Mouse (Mus musculus) heart, embryonic 16.5 days (tissue): ENCODE data around the gene Aoc2. TPM values are rescaled to one million over a fixed set of nuclear protein-coding genes. Genes with fewer than 3 reads are reported as not detected.
A peak's percentile ranks its signal among the peaks of the same experiment; 100 is the strongest.
"Not testable (repeated sequence)": the region's sequence is repeated elsewhere in the genome, so short reads cannot be mapped to it uniquely, and the experiment has no call there.

ENCODE experiments used
- ATAC-seq: fragments of 200-750 bp; cut with Nextera tagmentation; replicated peaks from 2 replicates; pipeline ENCODE4 v1.8.0; 2017; ENCODE audit warnings: moderate number of reproducible peaks; ENCODE audit not compliant: insufficient read depth, low FRiP score; ENCODE audit errors: extremely low read depth
- H3K27ac ChIP-seq: fragments of 300-500 bp; sonication (generic); 2 replicates; pipeline ENCODE4 v1.5.1; 2014; ENCODE audit warnings: mild to moderate bottlenecking, low read length, control low read depth, moderate library complexity
- H3K27me3 ChIP-seq: fragments of 300-500 bp; sonication (generic); 2 replicates; pipeline ENCODE4 v1.6.1; 2014; ENCODE audit warnings: low read length, mixed read lengths; ENCODE audit not compliant: control insufficient read depth, insufficient read depth
- H3K36me3 ChIP-seq: fragments of 300-500 bp; sonication (generic); 2 replicates; pipeline ENCODE4 v1.6.1; 2014; ENCODE audit not compliant: control insufficient read depth, insufficient read depth
- H3K4me1 ChIP-seq: fragments of 300-500 bp; sonication (generic); 2 replicates; pipeline ENCODE4 v1.6.1; 2014; ENCODE audit warnings: low read length, mixed read lengths; ENCODE audit not compliant: control insufficient read depth, insufficient read depth
- H3K4me2 ChIP-seq: fragments of 300-500 bp; sonication (generic); 2 replicates; pipeline ENCODE4 v1.6.1; 2014; ENCODE audit warnings: low read depth, mild to moderate bottlenecking, control low read depth, low read length
- H3K4me3 ChIP-seq: fragments of 300-500 bp; sonication (generic); 2 replicates; pipeline ENCODE4 v1.5.1; 2014; ENCODE audit warnings: mild to moderate bottlenecking, control low read depth, low read length
- H3K9ac ChIP-seq: fragments of 300-500 bp; sonication (generic); 2 replicates; pipeline ENCODE4 v1.6.1; 2014; ENCODE audit warnings: low read length, control low read depth
- H3K9me3 ChIP-seq: fragments of 300-500 bp; sonication (generic); replicated peaks from 2 replicates; pipeline ENCODE4 v1.6.1; 2016; ENCODE audit warnings: low read length; ENCODE audit not compliant: control insufficient read depth
- WGBS: fragments of 180-500 bp; shearing (Covaris S2); extraction: QIAGEN DNeasy Blood & Tissue Kit; methylation state at CpG from one replicate; pipeline ENCODE4 v1.1.7; 2014; 5-methylcytosine and 5-hydroxymethylcytosine counted together
- polyA plus RNA-seq: library from polyadenylated mRNA; unstranded; fragments of >200 nt; fragmentation: Nextera tagmentation; extraction: Ambion mirVana; gene quantifications from 2 replicates; pipeline ENCODE4 v1.2.1, GENCODE M21; 2015

Aoc2 gene
- polyA plus RNA-seq, 1 experiment from 2014 or later = 0.92 TPM

GRCm38 (mm10) chr11:101359776-101360175, 34.9 kb downstream of the Aoc2 start:
- H3K36me3 ChIP-seq = no peaks in the 10 kb centered on the region
- WGBS = 59% methylated on average over 9 of the region's 9 CpGs
- no peak for ATAC-seq
- H3K27me3 ChIP-seq = no peaks in the 10 kb centered on the region
- H3K4me3 ChIP-seq = no peak overlapping the region
- H3K4me2 ChIP-seq = no peak overlapping the region
- H3K9me3 ChIP-seq = no peaks in the 10 kb centered on the region
- H3K9ac ChIP-seq = no peak overlapping the region
- H3K27ac ChIP-seq = peak overlapping the region; percentile 73
- peaks cover 10% of the 10 kb centered on the region for H3K4me1 ChIP-seq

- H3K9ac ChIP-seq = no peak overlapping the region
- H3K9me3 ChIP-seq = no peaks in the 10 kb centered on the region
- no peaks in the 10 kb centered on the region for H3K27me3 ChIP-seq
- 28% methylated on average over 3 of the region's 3 CpGs for WGBS
- no peak overlapping the region for H3K4me3 ChIP-seq
- ATAC-seq = peak; percentile 32
- H3K4me2 ChIP-seq = no peak overlapping the region
- H3K36me3 ChIP-seq = no peaks in the 10 kb centered on the region
- H3K27ac ChIP-seq = peak overlapping the region; percentile 73
- H3K4me1 ChIP-seq = peaks cover 10% of the 10 kb centered on the region
Observed at GRCm38 (mm10) chr11:101360651-101361113, 35.8 kb downstream of the Aoc2 start.

GRCm38 (mm10) chr11:101364531-101364931, 39.7 kb downstream of the Aoc2 start:
- no peak for ATAC-seq
- Histone ChIP-seq H3K4me2 (no peak overlapping the region), H3K27ac (no peak overlapping the region), H3K4me1 (peaks cover 10% of the 10 kb centered on the region), H3K27me3 (no peaks in the 10 kb centered on the region), H3K36me3 (no peaks in the 10 kb centered on the region), H3K4me3 (no peak overlapping the region), H3K9me3 (no peaks in the 10 kb centered on the region), H3K9ac (no peak overlapping the region)
- 16% methylated on average over 5 of the region's 5 CpGs for WGBS

- Histone ChIP-seq H3K27ac (no peak within 1 kb of the TSS), H3K36me3 (no peaks in the 10 kb centered on the region), H3K9me3 (no peaks in the 10 kb centered on the region), H3K4me2 (no peak within 1 kb of the TSS), H3K4me1 (no peaks in the 10 kb centered on the region), H3K4me3 (no peak within 1 kb of the TSS), H3K9ac (no peak within 1 kb of the TSS), H3K27me3 (no peaks in the 10 kb centered on the region)
- ATAC-seq = no peak
- 73% methylated on average over 8 of the region's 8 CpGs for WGBS
Observed at GRCm38 (mm10) chr11:101367326-101367935, 42.6 kb downstream of the Aoc2 start, which contains the start of gene G6pc. Gene G6pc, plus strand, starts transcription at chr11:101367561.

- no peak overlapping the region for H3K4me3 ChIP-seq
- WGBS = 69% methylated on average over 5 of the region's 5 CpGs
- H3K9ac ChIP-seq = no peak overlapping the region
- no peak overlapping the region for H3K27ac ChIP-seq
- H3K4me1 ChIP-seq = no peaks in the 10 kb centered on the region
- no peaks in the 10 kb centered on the region for H3K9me3 ChIP-seq
- ATAC-seq = no peak
- no peaks in the 10 kb centered on the region for H3K36me3 ChIP-seq
- no peaks in the 10 kb centered on the region for H3K27me3 ChIP-seq
- H3K4me2 ChIP-seq = no peak overlapping the region
Observed at GRCm38 (mm10) chr11:101370141-101370540, 45.3 kb downstream of the Aoc2 start.

GRCm38 (mm10) chr11:101374421-101374938, 49.6 kb downstream of the Aoc2 start:
- H3K9me3 ChIP-seq = no peaks in the 10 kb centered on the region
- H3K36me3 ChIP-seq = no peaks in the 10 kb centered on the region
- no peak for ATAC-seq
- no peaks in the 10 kb centered on the region for H3K27me3 ChIP-seq
- 61% methylated on average over 7 of the region's 7 CpGs for WGBS
- no peak overlapping the region for H3K9ac ChIP-seq
- no peaks in the 10 kb centered on the region for H3K4me1 ChIP-seq
- no peak overlapping the region for H3K4me3 ChIP-seq
- no peak overlapping the region for H3K4me2 ChIP-seq
- H3K27ac ChIP-seq = no peak overlapping the region

GRCm38 (mm10) chr11:101378196-101378595, 53.3 kb downstream of the Aoc2 start:
- H3K9ac ChIP-seq, H3K27ac ChIP-seq, ATAC-seq, H3K27me3 ChIP-seq, H3K4me1 ChIP-seq, H3K9me3 ChIP-seq, H3K4me2 ChIP-seq, H3K4me3 ChIP-seq, H3K36me3 ChIP-seq: not testable (repeated sequence)
- WGBS = 88% methylated on average over 8 of the region's 8 CpGs

GRCm38 (mm10) chr11:101378926-101379325, 54.1 kb downstream of the Aoc2 start:
- 81% methylated on average over 6 of the region's 6 CpGs for WGBS
- no peak overlapping the region for H3K4me3 ChIP-seq
- no peak overlapping the region for H3K4me2 ChIP-seq
- H3K27ac ChIP-seq = no peak overlapping the region
- no peaks in the 10 kb centered on the region for H3K9me3 ChIP-seq
- no peak for ATAC-seq
- no peaks in the 10 kb centered on the region for H3K27me3 ChIP-seq
- H3K36me3 ChIP-seq = no peaks in the 10 kb centered on the region
- no peaks in the 10 kb centered on the region for H3K4me1 ChIP-seq
- no peak overlapping the region for H3K9ac ChIP-seq
